Mouse (Mus musculus) liver, embryonic 13.5 days (tissue): Measurements from ENCODE around the gene Mr1. TPM values are rescaled to one million over a fixed set of nuclear protein-coding genes. Genes with fewer than 3 reads are reported as not detected.
"Not testable (repeated sequence)": the region's sequence is repeated elsewhere in the genome, so short reads cannot be mapped to it uniquely, and the experiment has no call there.

ENCODE experiments used
- ATAC-seq: fragments of 200-750 bp; cut with Nextera tagmentation; 2 replicates; pipeline ENCODE4 v1.8.0; 2017; ENCODE audit warnings: low read depth, mild to moderate bottlenecking, moderate number of reproducible peaks, moderate library complexity
- DNase-seq: peaks from one replicate; pipeline ENCODE4 v3.0.0; 2022
- H3K27ac ChIP-seq: fragments of 300-500 bp; sonication (generic); 2 replicates; pipeline ENCODE4 v1.5.1; 2015; ENCODE audit warnings: moderate library complexity, mild to moderate bottlenecking, inconsistent platforms
- H3K27me3 ChIP-seq: fragments of 300-500 bp; sonication (generic); 2 replicates; pipeline ENCODE4 v1.6.1; 2015; ENCODE audit warnings: mild to moderate bottlenecking, inconsistent platforms
- H3K36me3 ChIP-seq: fragments of 300-500 bp; sonication (generic); 2 replicates; pipeline ENCODE4 v1.6.1; 2015; ENCODE audit warnings: mild to moderate bottlenecking, inconsistent platforms
- H3K4me1 ChIP-seq: fragments of 300-500 bp; sonication (generic); replicated peaks from 2 replicates; pipeline ENCODE4 v1.6.1; 2015; ENCODE audit warnings: inconsistent platforms
- H3K4me2 ChIP-seq: fragments of 300-500 bp; sonication (generic); 2 replicates; pipeline ENCODE4 v1.6.1; 2015; ENCODE audit warnings: inconsistent platforms, mild to moderate bottlenecking, moderate library complexity
- H3K4me3 ChIP-seq: fragments of 300-500 bp; sonication (generic); replicated peaks from 2 replicates; pipeline ENCODE4 v1.5.1; 2015; ENCODE audit warnings: mild to moderate bottlenecking, inconsistent platforms
- H3K9ac ChIP-seq: fragments of 300-500 bp; sonication (generic); 2 replicates; pipeline ENCODE4 v1.6.1; 2015; ENCODE audit warnings: mild to moderate bottlenecking, inconsistent platforms
- H3K9me3 ChIP-seq: fragments of 300-500 bp; sonication (generic); replicated peaks from 2 replicates; pipeline ENCODE4 v1.6.1; 2016; ENCODE audit warnings: inconsistent platforms
- WGBS: fragments of 180-500 bp; shearing (Covaris S2); methylation state at CpG from one replicate; pipeline ENCODE4 v1.1.7; 2015; ENCODE audit not compliant: insufficient replicate concordance; 5-methylcytosine and 5-hydroxymethylcytosine counted together
- polyA plus RNA-seq: library from polyadenylated mRNA; unstranded; fragments of >200 nt; fragmentation: Nextera tagmentation; extraction: Ambion mirVana; gene quantifications from 2 replicates; pipeline ENCODE4 v1.2.1, GENCODE M21; 2015

Gene Mr1
- polyA plus RNA-seq, result 0.37 and 0.56 TPM in 2 replicates

DNA sequence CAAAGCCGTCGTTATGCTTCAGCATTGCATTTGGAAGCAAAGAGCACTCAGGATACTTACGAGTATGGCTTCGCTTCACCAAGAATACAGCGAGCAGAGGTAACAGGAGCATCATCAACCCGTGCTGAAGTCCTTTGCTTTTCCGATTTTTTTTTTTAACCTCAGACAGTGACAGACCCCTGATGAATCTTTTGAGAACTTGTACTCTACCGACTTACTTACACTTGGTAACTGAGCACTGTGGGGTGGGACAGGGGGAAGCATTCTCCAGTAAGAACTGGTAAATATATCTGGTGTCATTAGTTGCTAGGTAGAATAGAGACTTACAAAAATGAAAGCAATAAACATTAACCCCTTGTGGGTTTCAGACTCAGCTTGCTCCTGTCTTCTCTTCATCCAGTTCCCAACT is at the start of gene Mr1:
Mr1 (minus strand) TSS at position 243 of the 409 bp plus-strand sequence.
- H3K9ac ChIP-seq, result peak within 1 kb of the TSS; percentile 24; the same call in 1 of the 2 replicates
- H3K27ac ChIP-seq, result no peak within 1 kb of the TSS
- DNase-seq (no peak), ATAC-seq (peak; percentile 63)
- WGBS, result 52% methylated on average over 8 of the region's 8 CpGs
- no peaks in the 10 kb centered on the region for H3K36me3 ChIP-seq
- no peaks in the 10 kb centered on the region for H3K9me3 ChIP-seq
- no peaks in the 10 kb centered on the region for H3K27me3 ChIP-seq
- peak within 1 kb of the TSS; percentile 30 for H3K4me2 ChIP-seq
- peak within 1 kb of the TSS; percentile 37 for H3K4me3 ChIP-seq
- peaks cover 5% of the 10 kb centered on the region; the same call in 1 of the 2 replicates for H3K4me1 ChIP-seq

- 76% methylated on average over 15 of the region's 15 CpGs for WGBS
- Histone ChIP-seq H3K27ac (no peak overlapping the region), H3K4me3 (no peak overlapping the region), H3K9me3 (no peaks in the 10 kb centered on the region), H3K36me3 (peaks cover 17% of the 10 kb centered on the region; the same call in 1 of the 2 replicates), H3K9ac (no peak overlapping the region), H3K4me1 (no peaks in the 10 kb centered on the region), H3K27me3 (no peaks in the 10 kb centered on the region), H3K4me2 (no peak overlapping the region)
- no peak for ATAC-seq
- DNase-seq, result no peak
Observed at GRCm38 (mm10) chr1:155192805-155193368, 46.3 kb upstream of the Mr1 start.

GRCm38 (mm10) chr1:155191671-155192070 is 45.1 kb upstream of the Mr1 start:
- no peak overlapping the region for H3K4me3 ChIP-seq
- DNase-seq, result no peak
- no peak overlapping the region for H3K4me2 ChIP-seq
- H3K9ac ChIP-seq, result no peak overlapping the region
- ATAC-seq, result no peak
- WGBS, result 76% methylated on average over 2 of the region's 2 CpGs
- no peak overlapping the region for H3K27ac ChIP-seq
- no peaks in the 10 kb centered on the region for H3K27me3 ChIP-seq
- H3K4me1 ChIP-seq, result no peaks in the 10 kb centered on the region
- H3K36me3 ChIP-seq, result peaks cover 17% of the 10 kb centered on the region; the same call in 1 of the 2 replicates
- H3K9me3 ChIP-seq, result no peaks in the 10 kb centered on the region

DNA sequence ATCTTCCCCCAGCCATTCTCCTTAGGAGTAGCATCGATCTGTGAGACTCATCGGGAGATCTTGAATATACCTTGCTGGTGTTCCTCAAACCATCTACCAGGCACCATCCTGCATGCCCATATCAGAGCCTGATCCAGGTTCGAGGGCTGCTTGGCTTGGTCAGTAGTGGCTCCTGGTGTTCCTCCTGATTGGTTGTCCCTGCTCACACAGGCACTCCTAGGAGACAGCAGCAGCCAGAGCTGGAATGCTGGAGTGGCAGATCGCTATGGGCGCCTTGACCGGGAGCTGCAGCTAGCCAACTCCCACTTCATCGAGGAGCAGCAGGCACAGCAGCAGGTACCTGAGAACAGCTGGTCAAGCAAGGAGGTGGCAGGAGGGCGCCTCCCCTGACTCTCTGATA is 44.6 kb upstream of the Mr1 start:
- Histone ChIP-seq H3K4me2 (no peak overlapping the region), H3K36me3 (peaks cover 17% of the 10 kb centered on the region; the same call in 1 of the 2 replicates), H3K4me3 (no peak overlapping the region), H3K4me1 (no peaks in the 10 kb centered on the region), H3K9me3 (no peaks in the 10 kb centered on the region), H3K27me3 (no peaks in the 10 kb centered on the region), H3K9ac (no peak overlapping the region), H3K27ac (no peak overlapping the region)
- no peak for DNase-seq
- WGBS, result 75% methylated on average over 8 of the region's 8 CpGs
- ATAC-seq, result no peak

- H3K9me3 ChIP-seq, result no peaks in the 10 kb centered on the region
- H3K4me3 ChIP-seq, result no peak overlapping the region
- H3K36me3 ChIP-seq, result peaks cover 19% of the 10 kb centered on the region; the same call in 1 of the 2 replicates
- no peak overlapping the region for H3K9ac ChIP-seq
- no peaks in the 10 kb centered on the region for H3K27me3 ChIP-seq
- DNase-seq (no peak), ATAC-seq (no peak)
- H3K4me2 ChIP-seq, result no peak overlapping the region
- no peak overlapping the region for H3K27ac ChIP-seq
- WGBS, result 70% methylated on average over 4 of the region's 4 CpGs
- no peaks in the 10 kb centered on the region for H3K4me1 ChIP-seq
Observed at GRCm38 (mm10) chr1:155188656-155189055, 42.0 kb upstream of the Mr1 start.

GRCm38 (mm10) chr1:155184191-155184590 is 37.6 kb upstream of the Mr1 start:
- Histone ChIP-seq H3K9ac (no peak overlapping the region), H3K4me3 (no peak overlapping the region), H3K27ac (no peak overlapping the region), H3K9me3 (no peaks in the 10 kb centered on the region), H3K27me3 (no peaks in the 10 kb centered on the region), H3K4me1 (peaks cover 8% of the 10 kb centered on the region; the same call in 1 of the 2 replicates), H3K36me3 (peaks cover 9% of the 10 kb centered on the region; the same call in 1 of the 2 replicates), H3K4me2 (no peak overlapping the region)
- DNase-seq (no peak), ATAC-seq (no peak)
- WGBS, result 78% methylated on average over 3 of the region's 3 CpGs

GRCm38 (mm10) chr1:155178192-155178924 is 31.7 kb upstream of the Mr1 start:
- Histone ChIP-seq H3K4me2 (no peak overlapping the region), H3K9me3 (no peaks in the 10 kb centered on the region), H3K4me1 (peaks cover 8% of the 10 kb centered on the region; the same call in 1 of the 2 replicates), H3K27ac (no peak overlapping the region), H3K36me3 (peaks cover 6% of the 10 kb centered on the region), H3K4me3 (no peak overlapping the region), H3K27me3 (no peaks in the 10 kb centered on the region), H3K9ac (no peak overlapping the region)
- no peak for ATAC-seq
- DNase-seq, result no peak
- 66% methylated on average over 2 of the region's 2 CpGs for WGBS

DNA sequence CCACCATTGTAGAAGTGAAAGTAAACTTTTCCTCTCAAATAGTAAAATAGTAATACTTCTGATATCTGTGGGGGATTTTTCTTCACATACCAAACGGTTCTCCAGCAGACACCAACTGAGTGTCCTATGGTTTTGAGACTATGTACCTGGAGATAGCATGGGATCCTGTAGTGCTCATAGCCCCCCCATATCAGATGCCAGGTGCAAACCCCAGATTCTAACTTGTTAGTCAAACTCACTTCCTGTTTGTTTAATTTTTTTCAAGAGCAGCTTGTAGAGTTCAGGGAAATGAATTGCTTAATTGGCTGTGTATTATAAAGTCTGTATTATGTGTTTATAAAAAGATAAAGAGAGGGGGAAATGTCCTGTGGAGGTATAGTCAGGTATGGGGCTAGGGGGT is 27.8 kb upstream of the Mr1 start:
- peaks cover 6% of the 10 kb centered on the region for H3K36me3 ChIP-seq
- ATAC-seq, result no peak
- 40% methylated on average over 1 of the region's 1 CpGs for WGBS

DNA sequence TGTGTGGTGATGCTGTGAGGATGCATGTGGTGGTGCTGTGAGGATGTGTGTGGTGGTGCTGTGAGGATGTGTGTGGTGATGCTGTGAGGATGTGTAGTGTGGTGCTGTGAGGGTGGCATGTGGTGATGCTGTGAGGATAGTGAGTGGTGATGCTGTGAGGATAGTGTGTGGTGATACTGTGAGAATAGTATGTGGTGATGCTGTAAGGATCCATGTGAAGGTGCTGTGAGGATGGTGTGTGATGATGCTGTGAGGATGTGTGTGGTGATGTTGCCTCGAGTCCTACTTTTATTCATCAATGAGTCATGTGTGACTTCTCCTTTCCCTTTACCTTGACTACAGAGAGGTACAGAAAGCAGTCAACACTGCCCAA is 27.0 kb upstream of the Mr1 start:
- 69% methylated on average over 1 of the region's 1 CpGs for WGBS
- not testable (repeated sequence) for H3K36me3 ChIP-seq, H3K9me3 ChIP-seq, H3K27ac ChIP-seq, H3K4me1 ChIP-seq, H3K4me3 ChIP-seq, DNase-seq, H3K27me3 ChIP-seq, ATAC-seq, H3K9ac ChIP-seq, H3K4me2 ChIP-seq

More for the DNA sequence above, 27.8 kb upstream of the Mr1 start:
- Histone ChIP-seq H3K4me1 (no peaks in the 10 kb centered on the region), H3K27me3 (no peaks in the 10 kb centered on the region), H3K4me3 (no peak overlapping the region), H3K9me3 (no peaks in the 10 kb centered on the region), H3K9ac (no peak overlapping the region), H3K27ac (no peak overlapping the region), H3K4me2 (no peak overlapping the region)
- no peak for DNase-seq

DNA sequence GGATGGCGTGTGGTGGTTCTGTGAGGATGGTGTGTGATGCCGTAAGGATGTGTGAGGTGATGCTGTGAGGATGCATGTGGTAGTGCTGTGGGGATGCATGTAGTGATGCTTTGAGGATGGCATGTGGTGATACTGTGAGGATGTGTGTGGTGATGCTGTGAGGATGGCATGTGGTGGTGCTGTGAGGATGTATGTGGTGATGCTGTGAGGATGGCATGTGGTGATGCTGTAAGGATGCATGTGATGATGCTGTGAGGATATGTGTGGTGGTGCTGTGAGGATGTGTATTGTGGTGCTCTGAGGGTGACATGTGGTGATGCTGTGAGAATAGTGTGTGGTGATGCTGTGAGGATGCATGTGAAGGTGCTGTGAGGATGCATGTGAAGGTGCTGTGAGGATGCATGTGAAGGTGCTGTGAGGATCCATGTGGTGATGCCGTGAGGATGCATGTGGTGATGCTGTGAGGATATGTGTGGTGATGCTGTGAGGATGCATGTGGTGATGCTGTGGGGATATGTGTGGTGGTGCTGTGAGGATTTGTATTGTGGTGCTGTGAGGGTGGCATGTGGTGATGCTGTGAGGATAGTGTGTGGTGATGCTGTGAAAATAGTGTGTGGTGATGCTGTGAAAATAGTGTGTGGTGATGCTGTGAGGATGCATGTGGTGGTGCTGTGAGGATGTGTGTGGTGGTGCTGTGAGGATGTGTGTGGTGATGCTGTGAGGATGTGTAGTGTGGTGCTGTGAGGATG is 26.5 kb upstream of the Mr1 start:
- no peaks in the 10 kb centered on the region for H3K27me3 ChIP-seq
- DNase-seq (no peak), ATAC-seq (no peak)
- H3K36me3 ChIP-seq, result peaks cover 6% of the 10 kb centered on the region
- H3K9me3 ChIP-seq, result no peaks in the 10 kb centered on the region
- H3K27ac ChIP-seq, result no peak overlapping the region
- 75% methylated on average over 3 of the region's 3 CpGs for WGBS
- H3K4me1 ChIP-seq, result no peaks in the 10 kb centered on the region
- H3K9ac ChIP-seq, result no peak overlapping the region
- H3K4me3 ChIP-seq, result no peak overlapping the region
- H3K4me2 ChIP-seq, result no peak overlapping the region

GRCm38 (mm10) chr1:155169935-155170334 is 23.3 kb upstream of the Mr1 start:
- no peak for DNase-seq
- Histone ChIP-seq H3K4me3 (no peak overlapping the region), H3K27ac (no peak overlapping the region), H3K27me3 (no peaks in the 10 kb centered on the region), H3K9ac (no peak overlapping the region), H3K4me2 (no peak overlapping the region), H3K36me3 (no peaks in the 10 kb centered on the region), H3K9me3 (no peaks in the 10 kb centered on the region), H3K4me1 (no peaks in the 10 kb centered on the region)
- no peak for ATAC-seq
